Mouse (Mus musculus) midbrain, embryonic 11.5 days (tissue): ENCODE data around the gene Tm2d1. TPM values are rescaled to one million over a fixed set of nuclear protein-coding genes. Genes with fewer than 3 reads are reported as not detected.

Experiments used
- ATAC-seq: fragments of 200-750 bp; cut with Nextera tagmentation; 2 replicates; pipeline ENCODE4 v1.8.0; 2017; ENCODE audit warnings: moderate TSS enrichment, moderate library complexity; ENCODE audit not compliant: low FRiP score
- DNase-seq: peaks from one replicate; pipeline ENCODE4 v3.0.0; 2015; ENCODE audit warnings: low spot score; ENCODE audit errors: missing footprints
- H3K27ac ChIP-seq: fragments of 300-500 bp; sonication (generic); 2 replicates; pipeline ENCODE4 v1.5.1; 2014; ENCODE audit warnings: low read depth, low read length
- H3K27me3 ChIP-seq: fragments of 300-500 bp; sonication (generic); 2 replicates; pipeline ENCODE4 v1.6.1; 2014; ENCODE audit warnings: mild to moderate bottlenecking, low read length, moderate library complexity, mixed read lengths; ENCODE audit not compliant: control insufficient read depth, insufficient read depth
- H3K36me3 ChIP-seq: fragments of 300-500 bp; sonication (generic); 2 replicates; pipeline ENCODE4 v1.6.1; 2014; ENCODE audit warnings: mild to moderate bottlenecking, low read length, moderate library complexity, mixed read lengths; ENCODE audit not compliant: control insufficient read depth, insufficient read depth
- H3K4me1 ChIP-seq: fragments of 300-500 bp; sonication (generic); 2 replicates; pipeline ENCODE4 v1.6.1; 2014; ENCODE audit warnings: low read length; ENCODE audit not compliant: control insufficient read depth, insufficient read depth
- H3K4me2 ChIP-seq: fragments of 300-500 bp; sonication (generic); 2 replicates; pipeline ENCODE4 v1.6.1; 2014; ENCODE audit warnings: mild to moderate bottlenecking, moderate library complexity
- H3K4me3 ChIP-seq: fragments of 300-500 bp; sonication (generic); 2 replicates; pipeline ENCODE4 v1.5.1; 2014; ENCODE audit warnings: low read depth, low read length
- H3K9ac ChIP-seq: fragments of 300-500 bp; sonication (generic); 2 replicates; pipeline ENCODE4 v1.6.1; 2014; ENCODE audit warnings: low read length
- H3K9me3 ChIP-seq: fragments of 300-500 bp; sonication (generic); 2 replicates; pipeline ENCODE4 v1.6.1; 2016; ENCODE audit warnings: low read length; ENCODE audit not compliant: control insufficient read depth
- WGBS: fragments of 180-500 bp; shearing (Covaris S2); extraction: QIAGEN DNeasy Blood & Tissue Kit; methylation state at CpG from one replicate; pipeline ENCODE4 v1.1.7; 2014; 5-methylcytosine and 5-hydroxymethylcytosine counted together
- polyA plus RNA-seq: library from polyadenylated mRNA; unstranded; fragments of >200 nt; fragmentation: Nextera tagmentation; extraction: Ambion mirVana; gene quantifications from 2 replicates; pipeline ENCODE4 v1.2.1, GENCODE M21; 2014

Gene Tm2d1
- polyA plus RNA-seq, 1 experiment from 2014 or later = 98.4 TPM

DNA sequence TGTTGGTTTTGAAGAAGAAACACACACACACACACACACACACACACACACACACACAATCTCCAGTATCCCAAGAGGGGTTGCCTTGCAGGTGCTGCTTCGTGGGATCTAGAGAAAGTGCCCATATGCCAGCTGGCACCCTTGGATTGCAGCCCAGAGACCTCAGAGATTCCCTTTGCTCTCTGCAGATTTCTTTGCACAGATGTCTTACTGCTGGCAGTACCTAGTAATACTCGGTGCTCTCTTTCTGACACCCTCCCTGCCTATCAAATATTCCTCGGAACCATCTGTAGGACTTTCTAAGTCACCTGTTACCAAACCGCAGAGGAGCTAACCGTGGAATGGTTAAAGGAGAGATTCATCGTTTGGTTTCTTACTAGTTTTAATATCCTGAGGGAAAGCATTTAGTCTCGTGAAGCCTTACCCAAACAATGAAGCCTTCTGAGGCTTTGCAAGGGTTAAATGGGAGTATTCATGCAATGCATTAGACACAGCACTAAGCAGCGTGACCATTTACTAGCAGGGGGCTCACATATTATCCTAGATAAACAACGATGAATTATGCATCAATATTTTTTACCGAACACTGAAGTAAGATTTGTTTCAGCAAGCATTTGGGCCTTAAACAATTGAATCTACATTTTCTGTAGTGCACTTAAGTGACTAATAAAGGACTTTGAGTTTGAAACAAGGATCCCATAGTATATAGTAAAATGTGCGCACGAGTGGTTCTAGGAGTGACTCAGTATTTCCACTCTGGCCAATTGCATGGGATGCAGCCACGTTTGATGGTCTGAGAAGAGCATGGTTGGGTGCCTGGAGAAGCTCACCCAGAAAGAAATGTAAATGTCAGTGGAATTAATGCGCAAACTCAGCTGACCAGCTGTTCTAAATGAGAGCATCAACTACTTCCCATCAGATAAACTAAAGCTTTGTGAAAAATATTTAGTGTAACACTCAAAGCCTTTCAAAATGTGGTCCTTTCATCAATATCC is 44.2 kb downstream of the Tm2d1 start:
- no peak overlapping the region for H3K4me3 ChIP-seq
- ATAC-seq = no peak
- no peaks in the 10 kb centered on the region for H3K9me3 ChIP-seq
- DNase-seq = peak; percentile 73
- no peaks in the 10 kb centered on the region for H3K36me3 ChIP-seq
- H3K4me2 ChIP-seq = no peak overlapping the region
- H3K9ac ChIP-seq = no peak overlapping the region
- H3K27me3 ChIP-seq = no peaks in the 10 kb centered on the region
- H3K4me1 ChIP-seq = 0 out of 2 replicates have a peak, but pooled peaks cover 2% of the 10 kb centered on the region
- no peak overlapping the region for H3K27ac ChIP-seq
- WGBS = 70% methylated on average over 14 of the region's 14 CpGs

DNA sequence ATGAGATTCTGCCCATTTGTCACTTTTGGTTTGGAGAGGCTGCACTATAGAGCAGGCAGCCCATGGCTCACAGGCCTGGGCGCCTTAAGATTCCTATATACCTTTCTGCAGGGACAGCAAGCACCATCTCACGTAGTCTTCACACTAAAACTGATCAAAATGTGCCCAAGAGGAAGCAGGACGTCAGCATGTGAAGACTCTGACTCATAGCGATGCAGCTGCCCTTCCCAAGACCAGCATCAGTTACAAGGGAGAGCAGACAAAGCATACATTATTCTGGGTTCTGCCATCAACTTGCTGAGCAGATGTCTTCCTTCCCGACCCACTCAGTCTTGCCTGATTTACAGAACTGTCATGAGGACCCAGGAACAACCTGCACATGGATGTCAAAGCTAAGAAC is 45.9 kb downstream of the Tm2d1 start:
- Histone ChIP-seq H3K9me3 (no peaks in the 10 kb centered on the region), H3K27me3 (no peaks in the 10 kb centered on the region), H3K4me3 (no peak overlapping the region), H3K4me2 (no peak overlapping the region), H3K36me3 (no peaks in the 10 kb centered on the region), H3K9ac (no peak overlapping the region), H3K4me1 (0 out of 2 replicates have a peak, but pooled peaks cover 2% of the 10 kb centered on the region), H3K27ac (no peak overlapping the region)
- no peak for DNase-seq
- ATAC-seq = no peak
- WGBS = 78% methylated on average over 5 of the region's 5 CpGs

DNA sequence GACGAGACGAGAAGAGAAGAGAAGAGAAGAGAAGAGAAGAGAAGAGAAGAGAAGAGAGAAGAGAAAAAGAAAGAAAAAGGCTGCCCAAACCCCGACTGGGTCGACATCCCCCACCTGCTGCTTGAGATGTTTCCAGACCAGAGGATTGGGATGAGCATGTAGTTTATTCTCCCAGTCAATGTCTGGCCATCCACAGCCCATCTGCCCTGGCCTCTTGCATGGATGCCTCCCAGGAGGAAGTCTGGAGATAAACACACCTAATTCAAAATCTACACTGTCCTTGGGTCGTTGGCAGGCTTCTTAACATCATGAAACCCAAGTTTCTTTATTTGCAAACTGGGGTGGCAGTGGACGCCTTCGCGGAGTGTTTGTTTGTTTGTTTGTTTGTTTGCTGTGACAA is 47.4 kb downstream of the Tm2d1 start:
- no peaks in the 10 kb centered on the region for H3K27me3 ChIP-seq
- no peak for DNase-seq
- no peaks in the 10 kb centered on the region for H3K9me3 ChIP-seq
- H3K4me3 ChIP-seq = no peak overlapping the region
- no peak overlapping the region for H3K27ac ChIP-seq
- WGBS = 78% methylated on average over 8 of the region's 8 CpGs
- H3K36me3 ChIP-seq = no peaks in the 10 kb centered on the region
- H3K4me2 ChIP-seq = no peak overlapping the region
- ATAC-seq = no peak
- H3K9ac ChIP-seq = no peak overlapping the region
- 0 out of 2 replicates have a peak, but pooled peaks cover 2% of the 10 kb centered on the region for H3K4me1 ChIP-seq

DNA sequence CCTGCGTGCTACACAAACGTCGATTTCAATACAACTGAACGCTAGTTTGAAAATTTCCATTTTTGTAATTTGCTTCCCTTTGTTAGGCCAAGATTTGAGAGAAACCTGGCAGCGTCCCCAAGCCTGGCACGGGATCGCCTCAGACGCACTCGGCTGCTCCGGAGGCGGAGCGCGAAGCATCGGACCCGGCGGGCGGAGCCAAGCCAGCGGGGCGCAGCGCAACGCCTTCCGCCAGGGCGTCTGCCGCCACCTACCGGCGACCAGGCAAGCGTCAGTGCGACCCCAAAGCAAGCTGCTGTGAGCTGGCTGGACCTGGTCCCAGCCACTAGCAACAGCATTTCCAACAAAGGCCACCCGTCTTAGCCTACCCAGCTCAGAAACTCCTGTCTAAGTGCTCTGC is 60.9 kb downstream of the Tm2d1 start:
- Histone ChIP-seq H3K27me3 (no peaks in the 10 kb centered on the region; the same call in 1 of the 2 replicates), H3K4me1 (peaks cover 9% of the 10 kb centered on the region; the same call in 1 of the 2 replicates), H3K9ac (peak overlapping the region; percentile 68), H3K36me3 (no peaks in the 10 kb centered on the region), H3K27ac (peak overlapping the region; percentile 46), H3K4me2 (peak overlapping the region; percentile 71), H3K4me3 (peak overlapping the region; percentile 35), H3K9me3 (no peaks in the 10 kb centered on the region)
- DNase-seq (peak; percentile 98), ATAC-seq (peak; percentile 94)
- under 1% methylated on average over 29 of the region's 29 CpGs for WGBS

DNA sequence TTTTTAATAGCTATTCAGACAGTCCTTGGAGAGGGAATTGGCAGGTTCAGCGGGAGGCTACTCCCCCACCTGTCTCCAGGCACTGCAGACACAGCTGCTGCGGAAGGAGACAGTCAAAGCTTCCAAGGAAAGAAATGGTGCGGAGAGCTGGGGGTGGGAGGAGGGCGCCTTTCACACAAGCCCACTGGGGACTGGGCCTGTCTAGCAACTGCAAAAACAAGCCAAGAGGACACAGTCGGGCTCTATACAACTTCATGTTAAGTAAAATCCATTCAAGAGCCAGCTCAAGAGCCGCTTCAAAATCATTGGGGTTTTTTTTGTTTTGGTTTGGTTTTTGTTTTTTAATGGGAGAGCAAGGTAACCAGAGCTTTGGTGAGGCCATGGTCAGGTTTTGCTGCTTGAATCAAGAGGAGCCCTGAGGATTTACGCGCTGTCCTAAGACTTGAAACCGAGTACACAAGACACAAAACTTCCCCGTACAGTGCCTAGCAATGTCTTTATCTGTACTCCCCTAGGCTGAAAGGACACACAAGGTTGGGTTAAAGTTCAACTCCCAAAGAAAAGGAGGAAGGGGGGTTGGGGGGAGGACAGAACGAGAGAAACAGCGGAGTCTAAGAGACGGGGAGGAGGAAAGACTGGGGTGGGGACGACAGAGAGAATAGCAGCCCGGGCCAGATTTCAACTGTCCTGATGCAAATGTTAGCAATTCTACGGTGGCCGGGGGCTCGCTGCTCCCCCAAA is 61.6 kb downstream of the Tm2d1 start:
- ATAC-seq = peak; percentile 82
- DNase-seq = peak; percentile 96
- Histone ChIP-seq H3K4me1 (peaks cover 9% of the 10 kb centered on the region; the same call in 1 of the 2 replicates), H3K4me2 (peak overlapping the region; percentile 71), H3K36me3 (no peaks in the 10 kb centered on the region), H3K27me3 (no peaks in the 10 kb centered on the region; the same call in 1 of the 2 replicates), H3K27ac (peak overlapping the region; percentile 46), H3K9me3 (no peaks in the 10 kb centered on the region), H3K4me3 (peak overlapping the region; percentile 35), H3K9ac (peak overlapping the region; percentile 68)
- 5% methylated on average over 18 of the region's 18 CpGs for WGBS

DNA sequence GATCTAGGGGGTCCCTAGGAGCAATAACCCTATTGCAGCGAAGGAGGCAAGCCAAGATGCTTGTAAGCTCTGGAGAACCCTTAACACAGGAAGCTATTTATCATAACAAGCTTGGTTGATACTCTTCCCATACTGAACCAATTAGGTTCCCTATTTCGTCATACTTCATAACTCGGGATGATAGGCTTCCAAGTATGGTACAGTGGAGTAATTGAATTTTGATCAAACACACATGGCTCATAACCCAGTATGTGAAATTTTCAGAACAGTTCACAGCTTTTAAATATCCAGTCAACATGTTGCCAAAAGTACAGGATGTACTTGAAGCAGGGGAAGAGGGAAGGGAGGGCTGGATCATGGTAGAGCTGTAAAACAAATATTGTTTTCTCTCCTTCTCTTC is 64.3 kb downstream of the Tm2d1 start:
- H3K4me1 ChIP-seq = peaks cover 9% of the 10 kb centered on the region; the same call in 1 of the 2 replicates
- ATAC-seq (no peak), DNase-seq (no peak)
- no peaks in the 10 kb centered on the region for H3K9me3 ChIP-seq
- H3K4me2 ChIP-seq = no peak overlapping the region
- H3K36me3 ChIP-seq = no peaks in the 10 kb centered on the region
- 78% methylated on average over 3 of the region's 3 CpGs for WGBS
- no peak overlapping the region for H3K4me3 ChIP-seq
- H3K9ac ChIP-seq = no peak overlapping the region
- no peaks in the 10 kb centered on the region; the same call in 1 of the 2 replicates for H3K27me3 ChIP-seq
- no peak overlapping the region for H3K27ac ChIP-seq

DNA sequence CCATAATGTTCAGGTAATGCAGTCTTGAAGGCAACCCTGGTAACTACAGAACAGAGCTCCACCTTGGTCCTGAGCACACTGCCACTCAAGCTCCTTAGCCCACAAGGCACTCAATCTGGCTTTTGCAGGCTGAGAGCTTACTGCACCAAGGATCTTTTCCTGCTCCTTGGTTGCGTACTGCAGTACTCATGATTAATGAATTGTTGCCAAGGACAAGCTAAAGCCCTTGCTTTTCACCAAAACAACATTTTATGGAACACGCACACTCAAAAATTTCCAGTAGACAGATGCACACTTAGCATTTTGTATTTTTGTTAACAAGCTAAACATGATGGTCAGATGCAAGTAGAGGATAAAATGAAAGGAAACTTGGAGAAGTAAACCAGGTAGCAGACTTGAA is 66.0 kb downstream of the Tm2d1 start:
- Histone ChIP-seq H3K9ac (no peak overlapping the region), H3K4me1 (peaks cover 9% of the 10 kb centered on the region; the same call in 1 of the 2 replicates), H3K27me3 (no peaks in the 10 kb centered on the region; the same call in 1 of the 2 replicates), H3K36me3 (no peaks in the 10 kb centered on the region), H3K4me3 (no peak overlapping the region), H3K9me3 (no peaks in the 10 kb centered on the region), H3K27ac (no peak overlapping the region), H3K4me2 (no peak overlapping the region)
- WGBS = 91% methylated on average over 2 of the region's 2 CpGs
- DNase-seq = no peak
- no peak for ATAC-seq
